Mouse (Mus musculus) ovary, adult 18-20 months (tissue): ENCODE data around the gene Exoc3l4.
A peak's percentile ranks its signal among the peaks of the same experiment; 100 is the strongest.

Experiments
- DNase-seq: peaks from one replicate; pipeline ENCODE4 v3.0.0; 2022; ENCODE audit warnings: low spot score, mixed read lengths

Gene Exoc3l4

DNA sequence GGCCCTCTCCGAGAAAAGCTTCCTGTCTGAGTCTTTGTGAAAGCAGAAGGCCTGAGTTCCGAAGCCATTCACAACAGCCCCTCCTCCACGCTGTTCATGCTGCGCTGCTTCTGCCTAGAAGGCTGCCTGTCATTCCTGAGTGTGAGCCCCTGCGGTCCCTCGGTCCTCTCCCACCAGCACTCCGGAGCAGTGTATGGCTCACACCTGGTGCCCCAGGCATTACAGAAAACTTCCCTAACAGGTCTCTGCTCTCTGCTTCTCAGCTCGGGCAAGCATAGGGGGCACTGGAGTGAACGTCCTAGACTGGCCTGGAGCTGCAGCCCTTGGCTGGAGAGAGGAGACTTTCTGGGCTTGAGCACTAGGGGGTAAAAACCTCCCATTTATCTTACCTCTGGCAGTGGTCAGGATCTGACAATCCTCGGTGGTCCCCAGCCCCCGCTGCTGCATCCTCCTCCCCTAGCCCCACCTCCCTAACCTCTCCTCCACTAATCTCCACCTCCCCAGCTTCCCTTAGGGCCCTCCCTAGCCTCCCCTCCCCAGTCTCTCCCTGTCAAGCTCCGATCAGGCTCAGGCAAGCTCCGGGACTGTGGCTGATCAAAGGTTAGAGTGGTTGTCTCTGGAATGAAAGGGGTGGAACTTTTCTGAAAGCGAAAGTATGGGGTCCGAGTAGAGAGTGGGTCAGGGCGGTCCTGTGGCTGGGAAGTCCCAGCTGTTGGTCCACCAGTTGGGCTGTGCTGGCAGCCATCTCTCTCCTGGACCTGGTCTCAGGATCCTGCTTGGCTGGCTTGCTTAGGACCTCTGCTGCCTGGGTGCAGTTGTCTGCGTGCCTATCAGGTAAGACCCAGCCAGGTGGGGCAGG, at the start of gene Exoc3l4:
TSS of gene Exoc3l4 (plus strand) at position 97 of the 859 bp plus-strand sequence.
- DNase-seq: no peak

DNA sequence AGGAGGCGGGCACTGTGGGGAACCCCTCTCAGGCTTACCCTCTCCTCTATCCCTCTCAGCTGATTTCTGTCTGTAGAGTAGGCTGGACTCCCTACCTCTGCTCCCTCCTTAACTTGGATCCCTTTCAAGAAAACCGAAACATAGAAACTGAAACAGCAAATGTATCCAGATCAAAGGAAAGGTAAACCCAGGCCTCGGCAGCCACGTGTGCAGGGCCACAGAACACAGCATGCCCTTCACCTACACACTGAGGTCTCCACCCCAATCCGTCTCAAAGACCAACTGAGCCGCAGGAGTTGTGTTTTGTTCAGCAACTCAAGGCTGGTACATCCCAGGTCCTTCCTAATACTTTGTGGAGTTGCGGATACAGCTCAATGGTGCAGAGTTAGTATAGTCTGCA, 49.8 kb upstream of the Exoc3l4 start:
- no peak for DNase-seq

DNA sequence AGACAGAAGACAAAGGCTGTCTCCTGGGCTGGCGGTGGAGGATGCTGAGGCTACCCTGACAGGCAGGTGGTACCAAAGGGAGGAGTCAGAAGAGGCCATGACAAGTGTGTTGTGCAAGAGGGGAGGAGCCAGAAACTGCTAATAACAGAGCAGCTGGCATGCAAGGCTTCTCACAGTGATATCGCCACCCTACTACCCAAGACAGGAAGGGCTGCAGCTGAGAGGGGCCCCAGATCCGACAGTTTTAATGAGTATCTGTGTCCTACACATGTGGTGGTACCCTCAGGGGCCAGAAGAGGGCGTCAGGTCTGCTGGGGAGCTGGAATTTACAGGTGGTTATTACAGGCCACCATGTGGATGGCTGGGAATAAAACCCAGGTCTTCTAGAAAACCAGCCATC, 46.6 kb upstream of the Exoc3l4 start:
- DNase-seq: no peak

DNA sequence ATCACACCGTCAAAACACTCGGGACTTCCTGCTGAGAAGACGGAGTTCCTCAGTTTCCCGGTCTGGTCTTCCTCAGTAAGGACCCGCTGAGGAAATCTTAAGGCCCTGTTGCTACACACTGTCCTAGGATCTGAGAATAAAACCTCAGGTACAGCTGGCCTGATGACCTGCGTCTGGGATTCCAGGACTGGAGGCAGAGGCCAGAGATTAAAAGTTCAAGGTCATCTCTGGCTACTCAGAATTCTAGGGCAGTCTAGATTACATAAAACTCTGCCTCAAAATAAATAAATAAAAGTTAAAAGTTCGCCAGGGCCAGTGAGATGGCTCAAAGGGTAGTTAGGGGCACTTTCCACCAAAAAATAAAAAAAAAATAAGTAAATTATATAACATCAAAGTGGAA, 44.9 kb upstream of the Exoc3l4 start:
- no peak for DNase-seq

DNA sequence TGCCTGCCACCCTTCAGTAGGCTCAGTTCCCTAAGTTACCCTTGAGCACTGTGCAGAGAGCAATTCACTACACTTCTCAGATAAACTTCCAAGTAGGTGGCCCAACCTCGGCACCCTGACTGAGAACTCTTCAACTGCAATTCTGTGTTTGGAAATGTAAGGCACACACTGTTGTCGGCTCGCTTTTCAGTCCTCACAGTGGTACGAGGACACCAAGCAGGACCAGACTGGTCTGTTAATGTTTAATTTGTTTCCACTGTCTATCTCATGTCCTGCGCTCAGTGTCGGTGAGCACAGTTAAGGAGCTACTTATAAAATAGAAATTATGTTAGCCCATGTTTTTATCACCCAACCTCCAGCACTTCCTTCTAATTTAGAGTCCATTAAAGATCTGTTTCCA, 43.4 kb upstream of the Exoc3l4 start:
- DNase-seq: no peak

DNA sequence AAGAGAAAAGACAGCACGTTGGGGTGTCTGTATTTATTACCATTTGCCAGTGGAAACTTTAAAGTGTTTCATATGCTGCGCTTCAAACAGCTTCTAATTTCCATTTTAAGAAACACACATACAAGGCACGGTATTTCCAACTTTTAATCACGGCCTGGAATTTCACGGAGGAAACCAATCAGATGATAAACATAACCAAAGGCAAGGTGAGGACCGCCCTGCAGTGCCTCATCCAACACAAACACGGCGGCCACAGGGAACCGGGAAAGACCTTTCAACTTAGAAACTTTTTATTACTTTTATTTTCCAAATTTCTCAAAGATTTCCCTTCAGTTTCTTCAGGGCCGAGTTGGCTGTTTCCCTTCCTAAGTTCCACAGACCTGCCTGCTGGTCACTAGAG, 42.1 kb upstream of the Exoc3l4 start:
- no peak for DNase-seq

DNA sequence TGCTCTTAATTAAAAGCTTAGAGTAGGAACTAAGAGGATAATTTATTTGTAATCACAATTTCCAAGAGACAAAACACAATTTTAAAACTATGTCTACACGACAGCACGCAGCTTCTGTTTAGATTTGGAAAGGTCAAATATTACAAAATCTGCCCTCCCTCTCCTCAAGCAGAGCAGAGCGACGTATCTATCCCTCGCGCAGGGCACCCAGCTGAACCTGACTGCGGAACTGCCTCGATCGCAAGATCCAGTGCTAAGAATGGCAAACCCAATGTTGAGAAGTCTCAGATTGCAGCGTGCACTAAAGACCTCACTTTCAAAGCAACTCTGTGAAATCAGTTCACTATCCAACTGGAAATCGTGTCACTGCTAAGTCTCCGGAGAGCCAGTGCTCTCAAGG, 41.3 kb upstream of the Exoc3l4 start:
- no peak for DNase-seq

DNA sequence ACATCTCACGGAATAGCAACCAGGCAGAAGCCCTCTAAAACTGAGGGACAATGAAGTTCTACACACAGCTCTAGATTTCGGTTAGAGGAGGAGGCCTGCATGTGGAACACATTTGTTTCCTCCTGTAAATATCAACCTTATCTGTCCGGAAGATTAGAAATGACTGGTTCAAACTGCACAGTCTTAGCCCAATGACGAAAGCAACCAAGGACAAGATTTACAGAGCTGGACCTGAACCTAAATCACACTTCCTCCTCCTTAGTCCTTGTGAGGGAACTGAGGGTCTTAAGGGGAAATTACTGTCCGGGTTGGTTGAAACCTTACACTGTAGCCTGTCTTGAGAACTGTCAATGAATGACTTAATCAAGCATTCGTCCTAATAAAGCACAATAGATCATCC, 40.8 kb upstream of the Exoc3l4 start:
- no peak for DNase-seq

DNA sequence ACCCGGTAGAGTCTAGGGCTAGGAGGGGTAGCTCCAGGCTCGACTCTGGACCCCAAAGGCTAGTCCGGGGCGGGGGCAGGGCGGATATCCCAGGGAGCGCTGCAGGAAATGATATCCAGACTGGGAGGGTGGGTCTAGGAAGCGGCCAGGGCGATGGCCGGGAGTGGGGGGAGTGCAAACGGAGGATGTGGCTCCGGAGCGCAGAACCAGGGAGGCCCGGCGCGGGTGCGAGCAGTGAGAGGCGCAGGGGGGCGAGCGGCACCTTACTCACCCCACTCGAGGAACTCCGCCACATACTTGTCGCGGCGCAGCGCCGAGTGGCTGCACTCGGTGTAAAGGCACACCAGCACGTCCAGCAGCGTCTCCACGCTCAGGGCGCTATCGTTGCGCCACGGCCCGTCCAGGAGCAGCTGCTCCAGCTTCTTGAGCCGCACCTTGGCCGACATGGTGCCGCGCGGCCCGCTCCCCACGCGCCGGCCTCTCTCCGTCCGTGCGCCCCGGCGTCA, 39.9 kb upstream of the Exoc3l4 start:
- peak; percentile 39 for DNase-seq

DNA sequence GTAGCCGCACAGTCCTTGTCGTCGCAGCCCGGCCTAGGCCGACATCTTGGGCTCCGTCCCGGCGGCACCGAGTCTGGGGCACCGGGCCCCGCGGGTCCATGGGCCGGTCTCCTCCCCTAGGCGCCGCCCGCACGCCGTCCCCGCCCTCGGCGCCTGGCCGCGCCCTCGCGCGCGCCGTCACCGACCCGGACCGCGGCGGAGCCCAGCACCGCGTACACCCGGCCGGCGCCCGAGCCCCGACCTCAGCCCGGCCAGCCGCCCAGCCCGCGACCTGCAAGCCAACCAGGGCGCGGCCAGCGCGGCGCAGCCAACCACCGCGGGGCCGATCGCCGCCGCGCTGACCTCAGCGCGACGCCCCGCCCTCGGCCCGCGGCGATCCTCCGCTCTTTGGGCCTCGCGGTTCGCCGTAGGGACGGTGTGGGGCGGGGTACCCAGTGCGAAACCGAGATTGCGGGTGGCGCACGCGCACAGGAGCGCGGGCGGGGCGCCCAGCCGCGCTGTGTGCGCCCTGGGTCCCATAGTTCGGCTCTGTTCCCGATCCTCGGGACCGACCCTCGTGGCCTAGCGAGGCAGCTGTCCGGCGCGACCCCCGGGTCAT, 39.3 kb upstream of the Exoc3l4 start, which contains the start of gene Cdc42bpb:
TSS of gene Cdc42bpb (minus strand) at position 343 of the 598 bp plus-strand sequence.
- DNase-seq: peak; percentile 91

DNA sequence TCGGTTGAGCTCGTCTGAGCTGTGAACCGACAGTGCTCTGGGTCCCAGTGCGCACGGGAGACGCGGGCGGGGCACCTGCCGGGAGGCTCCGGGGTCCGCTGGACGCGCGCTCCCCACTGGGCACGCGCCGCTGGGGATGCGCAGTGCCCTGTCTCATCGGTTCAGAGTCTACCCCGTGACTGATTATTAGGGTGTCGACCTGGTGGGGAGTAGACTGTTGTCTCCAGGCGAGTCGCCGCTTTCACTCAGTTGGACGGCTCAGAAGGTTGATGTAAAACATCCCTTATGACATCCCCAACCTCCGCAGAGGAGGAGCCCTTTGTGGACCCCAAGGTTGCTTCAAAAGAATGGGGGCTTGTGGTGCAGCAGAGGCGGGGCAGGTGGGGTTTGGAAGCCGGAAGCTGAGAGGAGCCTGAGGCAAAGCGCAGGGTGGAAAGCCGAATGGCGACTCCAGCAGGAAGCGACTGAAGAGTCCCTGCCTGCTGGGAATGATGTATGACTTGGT, 38.8 kb upstream of the Exoc3l4 start:
- no peak for DNase-seq

DNA sequence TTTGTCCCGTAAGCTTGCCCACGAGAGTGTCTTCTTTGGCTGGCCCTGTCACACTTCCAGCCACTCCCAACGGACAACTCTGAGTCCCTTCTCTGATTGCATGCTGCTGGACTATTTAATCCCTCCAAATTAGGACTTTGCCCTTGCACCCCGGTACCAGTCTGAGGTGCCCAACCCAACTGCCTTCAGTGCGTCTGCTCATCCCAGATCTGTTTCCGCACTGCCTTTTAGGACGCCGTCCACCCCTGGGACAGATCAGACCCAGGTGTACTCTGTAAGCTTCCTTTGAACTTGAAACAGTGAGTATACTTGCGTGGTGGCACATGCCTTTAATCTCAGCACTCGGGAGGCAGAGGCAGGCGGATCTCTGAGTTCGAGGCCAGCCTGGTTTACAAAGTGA, 38.0 kb upstream of the Exoc3l4 start:
- DNase-seq: no peak

DNA sequence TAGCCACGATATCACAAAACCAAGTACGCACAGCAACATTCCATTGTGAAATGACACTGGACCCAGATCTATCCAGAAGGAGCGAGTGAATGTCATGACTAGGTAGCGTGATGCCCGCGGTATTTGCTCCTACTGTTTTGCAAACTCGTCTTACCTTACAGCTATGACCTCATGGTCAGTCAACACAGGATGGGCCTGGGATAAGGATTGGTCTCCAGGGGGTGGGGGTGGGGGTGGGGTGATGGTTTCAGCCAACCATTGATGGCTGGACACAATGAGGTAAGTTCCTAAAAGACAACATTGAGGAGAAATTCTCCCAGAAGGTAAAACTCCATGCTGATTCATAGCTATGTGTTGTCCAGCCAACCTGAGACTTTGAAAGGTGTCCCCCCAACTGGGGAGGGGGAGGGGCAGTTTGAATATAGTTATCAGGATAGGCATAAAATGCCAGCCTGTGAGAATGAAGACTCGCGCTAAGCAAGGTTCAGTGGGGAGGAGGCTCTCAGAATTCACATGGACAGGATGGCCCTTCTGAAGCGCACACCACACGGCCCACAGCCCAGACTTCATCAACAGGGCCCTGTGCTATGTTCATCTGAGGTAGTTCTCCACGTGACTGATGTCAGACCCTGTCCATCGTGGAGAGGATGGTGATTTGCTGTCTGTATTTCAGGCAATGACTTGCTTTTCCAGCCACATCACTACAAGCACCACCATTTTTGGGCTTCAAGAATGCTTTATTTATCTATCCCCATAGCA, 30.8 kb upstream of the Exoc3l4 start:
- DNase-seq: no peak

DNA sequence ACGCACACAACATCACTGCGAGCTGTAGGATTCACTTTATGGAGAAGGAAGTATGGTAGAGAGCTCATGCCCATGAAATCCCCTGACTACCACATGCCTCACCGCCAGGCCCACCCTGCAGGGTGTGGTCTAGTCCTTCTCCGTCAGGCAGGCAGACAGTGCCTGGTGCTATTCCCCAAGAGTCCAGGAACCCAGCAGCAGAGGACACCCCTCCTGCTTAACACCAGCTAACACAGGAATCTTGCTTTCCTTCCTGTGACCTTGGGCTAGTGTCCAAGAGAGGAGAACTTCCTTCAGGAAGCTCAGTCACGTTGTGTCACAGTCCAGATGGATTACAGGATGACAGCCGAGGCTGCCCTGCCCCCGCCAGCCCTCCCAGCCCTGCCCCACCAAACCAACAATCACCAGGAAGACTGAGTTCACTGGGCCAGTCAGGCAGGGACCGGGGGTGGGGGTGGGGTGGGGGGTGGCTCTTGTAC, 30.1 kb upstream of the Exoc3l4 start:
- peak; percentile 32 for DNase-seq

DNA sequence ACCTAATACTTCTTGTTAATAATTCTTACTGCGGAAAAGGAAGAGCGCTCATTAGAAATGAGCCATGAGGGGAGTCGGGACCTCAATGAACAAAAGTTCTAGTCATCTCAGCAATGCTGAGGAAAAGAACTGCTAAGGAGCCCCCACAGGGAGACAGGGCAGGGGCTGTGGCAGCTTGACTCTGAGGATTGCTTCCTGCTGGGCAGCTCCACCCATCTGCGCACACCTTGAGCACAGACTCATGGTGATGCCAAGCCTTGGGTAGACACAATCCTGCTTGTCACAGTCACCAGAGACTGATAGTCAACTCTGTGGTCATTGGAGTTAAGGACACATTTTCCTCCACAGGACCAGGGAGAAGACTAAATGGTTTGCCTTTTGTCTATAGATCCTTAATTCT, 29.7 kb upstream of the Exoc3l4 start:
- DNase-seq: no peak

DNA sequence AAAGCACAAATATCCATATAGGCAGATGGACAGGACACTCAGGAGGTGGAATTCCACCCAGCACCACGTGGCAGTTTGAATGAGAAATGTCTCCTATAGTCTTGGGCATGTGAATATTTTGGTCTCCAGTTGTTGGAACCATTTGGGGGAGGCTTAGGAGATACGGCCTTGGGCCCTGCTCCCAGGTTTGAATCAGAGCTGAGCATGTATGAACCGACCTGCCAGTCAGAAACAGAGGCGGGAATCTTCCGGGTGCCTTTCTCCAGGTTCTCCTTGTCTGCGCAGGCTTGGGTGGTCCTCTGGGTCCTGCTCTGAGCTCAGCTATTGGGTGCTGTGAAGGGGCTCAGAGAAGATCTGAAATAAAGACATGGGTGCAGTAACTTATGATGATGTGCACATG, 22.8 kb upstream of the Exoc3l4 start:
- DNase-seq: no peak

DNA sequence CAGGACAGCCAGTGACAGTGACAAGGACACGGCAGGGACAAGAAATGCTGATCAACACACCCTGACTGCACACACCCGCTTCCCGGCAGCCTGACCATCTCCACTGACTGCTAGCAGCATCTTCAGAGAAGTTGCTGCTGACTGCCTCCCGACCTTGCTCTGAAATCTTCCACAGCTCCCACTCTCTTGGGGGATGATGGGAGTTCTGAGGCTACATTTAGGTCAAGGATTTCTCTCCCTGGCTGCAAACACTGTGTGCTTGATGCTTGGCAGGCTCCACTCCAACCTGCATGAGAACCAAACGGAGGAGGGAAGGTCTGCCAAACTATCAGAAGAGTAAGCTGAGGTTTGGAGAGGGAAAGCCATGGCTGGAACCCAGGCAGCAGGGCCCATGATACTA, 19.8 kb upstream of the Exoc3l4 start:
- DNase-seq: peak; percentile 58

DNA sequence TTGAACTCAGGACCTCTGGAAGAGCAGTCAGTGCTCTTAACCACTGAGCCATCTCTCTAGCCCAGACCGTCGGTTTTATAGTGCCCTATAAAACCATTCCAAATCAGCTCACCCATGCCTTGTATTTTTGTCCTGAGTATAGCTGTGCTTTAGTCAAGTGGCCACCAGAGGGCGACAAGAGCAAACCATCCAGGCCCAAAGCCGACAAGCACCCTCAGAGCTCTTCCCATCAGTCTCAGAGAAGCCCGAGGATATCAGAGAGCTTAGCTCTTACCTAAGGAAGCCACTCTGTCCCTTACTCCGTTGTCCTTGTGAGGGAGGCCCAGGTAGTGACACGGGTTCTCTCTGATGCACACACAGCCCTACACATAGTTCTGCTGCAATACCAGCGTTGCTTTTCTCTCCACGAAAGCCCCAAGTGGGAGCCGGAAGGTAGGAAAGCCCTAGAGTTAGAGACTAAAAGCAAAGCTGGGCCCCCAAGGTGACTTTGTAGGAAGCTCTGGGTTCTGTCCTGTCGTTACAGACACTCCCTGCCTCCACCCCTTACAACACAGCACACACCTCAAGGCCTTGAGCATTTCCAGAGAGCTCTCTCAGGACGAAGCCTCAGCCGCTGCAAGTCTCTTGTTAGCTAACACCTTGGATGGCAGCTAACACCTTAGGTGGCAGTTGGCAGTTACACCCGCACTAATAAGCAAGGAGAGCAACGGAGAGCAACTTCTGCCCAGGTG, 15.2 kb upstream of the Exoc3l4 start:
- no peak for DNase-seq

DNA sequence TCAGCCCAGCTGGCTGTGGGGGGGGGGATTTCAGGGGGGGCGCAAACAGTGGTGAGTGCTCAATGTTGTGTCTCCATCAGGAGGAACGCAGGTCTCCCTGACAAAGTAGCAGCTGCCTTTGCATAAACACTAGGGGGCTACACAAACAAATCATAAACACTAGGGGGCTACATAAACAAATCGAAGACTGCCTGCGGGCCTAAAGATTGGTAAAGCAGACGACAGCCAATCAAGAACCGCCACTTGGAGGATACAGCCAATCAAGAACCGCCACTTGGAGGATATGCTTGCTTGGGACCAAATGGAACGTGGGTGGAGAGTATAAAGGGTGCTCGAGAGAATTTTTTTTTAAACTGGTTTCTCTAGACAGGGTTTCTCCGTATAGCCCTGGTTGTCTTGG, 11.9 kb upstream of the Exoc3l4 start:
- DNase-seq: no peak

DNA sequence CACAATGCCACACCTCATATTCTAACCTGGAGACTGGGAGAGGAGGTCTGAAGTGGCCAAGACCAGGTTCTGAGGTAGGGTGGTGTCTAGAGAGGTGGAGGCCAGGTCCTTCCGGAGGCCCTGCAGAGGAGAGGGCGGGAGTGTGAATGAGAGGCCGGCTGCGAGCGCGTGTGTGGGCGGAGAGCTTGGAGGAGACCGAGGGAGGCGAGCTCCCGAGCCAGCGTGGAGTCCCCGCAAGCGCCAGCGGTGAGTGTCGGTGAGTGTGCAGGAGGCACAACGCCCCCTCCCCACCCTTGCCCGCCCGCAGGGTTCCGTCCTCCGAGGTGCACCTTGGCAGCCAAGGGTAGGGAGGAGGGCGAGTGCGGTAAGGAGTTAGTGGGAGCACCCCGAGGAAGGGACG, 10.2 kb upstream of the Exoc3l4 start, which contains the start of gene Lbhd2:
TSS of gene Lbhd2 (plus strand) at position 188 of the 400 bp plus-strand sequence.
- DNase-seq: no peak

DNA sequence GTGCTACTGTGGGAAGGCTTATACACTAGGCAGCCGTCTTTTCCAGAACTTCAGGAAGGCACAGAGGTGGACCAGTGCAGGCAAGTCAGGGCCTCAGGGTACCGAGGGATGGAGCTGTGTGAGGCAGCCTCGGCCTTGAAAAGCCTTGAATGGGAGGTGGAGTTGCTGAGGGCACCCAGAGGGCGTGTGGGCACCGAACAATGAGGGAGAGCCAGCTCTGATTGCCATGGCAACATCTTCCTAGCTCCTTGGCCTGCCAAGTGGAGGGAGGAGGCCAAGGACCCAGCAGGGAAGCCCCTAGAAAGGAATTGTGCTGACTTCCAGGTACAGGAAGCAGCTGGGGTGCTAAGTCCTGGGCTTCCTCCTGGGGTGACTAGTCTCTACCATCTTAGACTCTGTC, 7.2 kb upstream of the Exoc3l4 start:
- no peak for DNase-seq
